Mouse (Mus musculus) liver, adult 2 months (tissue): ENCODE results near the gene Fez1. TPM values are rescaled to one million over a fixed set of nuclear protein-coding genes. Genes with fewer than 3 reads are reported as not detected.

Experiments
- DNase-seq: peaks from one replicate; pipeline ENCODE4 v3.0.0-alpha.2; 2011; ENCODE audit warnings: low read depth, low spot score; ENCODE audit errors: extremely low read depth
- H3K27ac ChIP-seq: fragments of 200-500 bp; replicated peaks from 2 replicates; pipeline ENCODE4 v1.5.1; 2012; ENCODE audit warnings: low read depth, mild to moderate bottlenecking, control low read depth, inconsistent platforms, low read length; ENCODE audit not compliant: insufficient read depth
- H3K27me3 ChIP-seq: fragments of 200-500 bp; 2 replicates; pipeline ENCODE4 v1.6.1; 2012; ENCODE audit warnings: mild to moderate bottlenecking, moderate library complexity, low read length, inconsistent platforms; ENCODE audit not compliant: control insufficient read depth, insufficient read depth
- H3K36me3 ChIP-seq: fragments of 200-500 bp; 2 replicates; pipeline ENCODE4 v1.6.1; 2012; ENCODE audit warnings: low read length, inconsistent platforms; ENCODE audit not compliant: control insufficient read depth, insufficient read depth
- H3K4me1 ChIP-seq: fragments of 200-500 bp; 2 replicates; pipeline ENCODE4 v1.6.1; 2011; ENCODE audit warnings: low read length; ENCODE audit not compliant: control insufficient read depth, insufficient read depth
- H3K4me3 ChIP-seq: fragments of 200-500 bp; 2 replicates; pipeline ENCODE4 v1.5.1; 2011; ENCODE audit warnings: low read depth, mild to moderate bottlenecking, control low read depth, low read length, moderate library complexity; ENCODE audit not compliant: insufficient read depth
- H3K79me2 ChIP-seq: fragments of 200-500 bp; 2 replicates; pipeline ENCODE4 v1.6.1; 2012; ENCODE audit warnings: inconsistent platforms, mild to moderate bottlenecking, low read length, moderate library complexity; ENCODE audit not compliant: control insufficient read depth, insufficient read depth
- H3K9ac ChIP-seq: fragments of 200-500 bp; 2 replicates; pipeline ENCODE4 v1.6.1; 2012; ENCODE audit warnings: low read depth, mild to moderate bottlenecking, control low read depth, inconsistent platforms, low read length
- CTCF ChIP-seq: fragments of 200-500 bp; IDR thresholded peaks from 2 replicates; pipeline ENCODE4 v1.5.1; 2011; ENCODE audit warnings: low read depth, low read length, control low read depth
- POLR2A ChIP-seq: fragments of 200-500 bp; IDR thresholded peaks from 2 replicates; pipeline ENCODE4 v1.6.1; 2011; ENCODE audit warnings: low read length, control low read depth; ENCODE audit not compliant: insufficient read depth; ENCODE audit errors: extremely low read depth
- WGBS: fragments of 180-500 bp; shearing (Covaris S2); methylation state at CpG from one replicate; pipeline ENCODE4 v1.1.7; 2018; 5-methylcytosine and 5-hydroxymethylcytosine counted together
- polyA plus RNA-seq: library from polyadenylated mRNA; depleted of rRNA; stranded (reverse); fragments of >200 nt; gene quantifications from 2 replicates; pipeline ENCODE4 v1.2.3, GENCODE M21; 2012
- total RNA-seq: library from RNA; depleted of rRNA; stranded (reverse); fragments of >200 nt; gene quantifications from 2 replicates; pipeline ENCODE4 v1.2.3, GENCODE M21; 2014

Fez1 gene
- total and polyA plus RNA-seq, 2 experiments = 0.65 TPM; not detected in 1

- Histone ChIP-seq H3K79me2 (no peaks in the 10 kb centered on the region), H3K36me3 (no peaks in the 10 kb centered on the region), H3K4me3 (no peak overlapping the region), H3K9ac (no peak overlapping the region), H3K27ac (no peak overlapping the region), H3K27me3 (no peaks in the 10 kb centered on the region), H3K4me1 (peaks cover 4% of the 10 kb centered on the region; the same call in 1 of the 2 replicates)
- DNase-seq = no peak
- TF ChIP-seq POLR2A (no peak), CTCF (no peak)
- 83% methylated on average over 6 of the region's 6 CpGs for WGBS
Observed at GRCm38 (mm10) chr9:36868662-36869061, 47.0 kb downstream of the Fez1 start.

DNA sequence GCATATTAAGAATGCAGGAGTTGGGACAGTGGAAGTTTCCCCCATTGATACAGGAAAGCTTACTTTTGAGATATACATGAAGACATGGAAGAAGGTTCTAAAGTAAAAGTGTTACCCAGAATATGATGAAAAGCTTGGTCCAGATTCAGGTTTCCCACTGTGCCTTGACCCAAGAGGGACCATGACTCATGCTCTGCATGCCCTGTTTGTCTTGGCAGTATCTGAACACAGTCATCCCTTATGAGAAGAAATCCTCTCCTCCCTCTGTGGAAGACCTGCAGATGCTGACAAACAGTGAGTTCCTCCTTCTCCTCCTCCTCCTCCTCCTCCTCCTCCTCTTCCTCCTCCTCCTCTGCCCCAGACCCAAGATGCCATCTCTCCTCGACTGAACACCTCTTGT is 48.6 kb downstream of the Fez1 start:
- Histone ChIP-seq H3K79me2 (no peaks in the 10 kb centered on the region), H3K27ac (no peak overlapping the region), H3K9ac (no peak overlapping the region), H3K4me1 (no peaks in the 10 kb centered on the region), H3K4me3 (no peak overlapping the region), H3K27me3 (no peaks in the 10 kb centered on the region), H3K36me3 (no peaks in the 10 kb centered on the region)
- DNase-seq = no peak
- WGBS = 50% methylated on average over 1 of the region's 1 CpGs
- no peak for TF ChIP-seq POLR2A

- no peak for DNase-seq
- no peaks in the 10 kb centered on the region for H3K4me1 ChIP-seq
- no peak overlapping the region for H3K4me3 ChIP-seq
- H3K9ac ChIP-seq = no peak overlapping the region
- no peaks in the 10 kb centered on the region for H3K27me3 ChIP-seq
- no peaks in the 10 kb centered on the region for H3K36me3 ChIP-seq
- no peaks in the 10 kb centered on the region for H3K79me2 ChIP-seq
- no peak overlapping the region for H3K27ac ChIP-seq
- no peak for TF ChIP-seq POLR2A
- no peak for TF ChIP-seq CTCF
- WGBS = 84% methylated on average over 2 of the region's 2 CpGs
Observed at GRCm38 (mm10) chr9:36873796-36874195, 52.1 kb downstream of the Fez1 start.

GRCm38 (mm10) chr9:36876313-36876712 is 54.6 kb downstream of the Fez1 start:
- no peak for DNase-seq
- H3K36me3 ChIP-seq = no peaks in the 10 kb centered on the region
- WGBS = 90% methylated on average over 5 of the region's 5 CpGs
- no peak overlapping the region for H3K9ac ChIP-seq
- no peak overlapping the region for H3K4me3 ChIP-seq
- no peaks in the 10 kb centered on the region for H3K4me1 ChIP-seq
- H3K79me2 ChIP-seq = no peaks in the 10 kb centered on the region
- no peaks in the 10 kb centered on the region for H3K27me3 ChIP-seq
- no peak overlapping the region for H3K27ac ChIP-seq
- TF ChIP-seq CTCF = no peak
- TF ChIP-seq POLR2A = no peak

GRCm38 (mm10) chr9:36876787-36877186 is 55.1 kb downstream of the Fez1 start:
- Histone ChIP-seq H3K79me2 (no peaks in the 10 kb centered on the region), H3K4me3 (no peak overlapping the region), H3K27ac (no peak overlapping the region), H3K27me3 (no peaks in the 10 kb centered on the region), H3K4me1 (no peaks in the 10 kb centered on the region), H3K36me3 (no peaks in the 10 kb centered on the region), H3K9ac (no peak overlapping the region)
- TF ChIP-seq POLR2A = no peak
- no peak for TF ChIP-seq CTCF
- DNase-seq = no peak

GRCm38 (mm10) chr9:36881615-36882014 is 60.0 kb downstream of the Fez1 start:
- no peak overlapping the region for H3K9ac ChIP-seq
- no peaks in the 10 kb centered on the region for H3K27me3 ChIP-seq
- no peaks in the 10 kb centered on the region for H3K36me3 ChIP-seq
- TF ChIP-seq CTCF (no peak), POLR2A (no peak)
- no peak overlapping the region for H3K27ac ChIP-seq
- H3K4me1 ChIP-seq = no peaks in the 10 kb centered on the region
- DNase-seq = no peak
- 73% methylated on average over 5 of the region's 5 CpGs for WGBS
- no peak overlapping the region for H3K4me3 ChIP-seq
- H3K79me2 ChIP-seq = no peaks in the 10 kb centered on the region
